Mouse (Mus musculus): ENCODE measurements around the gene Med19. TPM values are rescaled to one million over a fixed set of nuclear protein-coding genes. Genes with fewer than 3 reads are reported as not detected.
A peak's percentile ranks its signal among the peaks of the same experiment; 100 is the strongest.

Med19 gene
- polyA plus RNA-seq, 1 experiment from 2014 or later, result 38.5 TPM

GRCm38 (mm10) chr2:84736312-84737161 lies 58.3 kb downstream of the Med19 start:
- H3K4me3 ChIP-seq, result peak overlapping the region; percentile 15

GRCm38 (mm10) chr2:84737451-84737925 lies 59.3 kb downstream of the Med19 start:
- H3K27me3 ChIP-seq, result peaks cover 2% of the 10 kb centered on the region; the same call in 1 of the 2 replicates
- peak overlapping the region; percentile 59; the same call in 1 of the 2 replicates for H3K9ac ChIP-seq
- H3K4me3 ChIP-seq, result 0 out of 2 replicates have a peak overlapping the region, but pooled peaks have one; percentile 2
- H3K36me3 ChIP-seq, result peaks cover 18% of the 10 kb centered on the region
- H3K27ac ChIP-seq, result peak overlapping the region; percentile 71
- WGBS, result 8% methylated on average over 8 of the region's 8 CpGs
- H3K4me1 ChIP-seq, result peaks cover 93% of the 10 kb centered on the region
- no peak for ATAC-seq (ENCODE audit: insufficient number of reproducible peaks, insufficient read depth, low FRiP score, low TSS enrichment, low read depth)
- H3K9me3 ChIP-seq, result no peaks in the 10 kb centered on the region
- peak overlapping the region; percentile 75 for H3K4me2 ChIP-seq

More at GRCm38 (mm10) chr2:84736312-84737161, 58.3 kb downstream of the Med19 start:
- H3K27me3 ChIP-seq, result peaks cover 2% of the 10 kb centered on the region; the same call in 1 of the 2 replicates
- WGBS, result 5% methylated on average over 27 of the region's 27 CpGs
- no peaks in the 10 kb centered on the region for H3K9me3 ChIP-seq
- peak overlapping the region; percentile 71; the same call in 1 of the 2 replicates for H3K27ac ChIP-seq
- ATAC-seq (ENCODE audit: insufficient number of reproducible peaks, insufficient read depth, low FRiP score, low TSS enrichment, low read depth), result no peak
- peak overlapping the region; percentile 75 for H3K4me2 ChIP-seq
- H3K36me3 ChIP-seq, result peaks cover 15% of the 10 kb centered on the region
- H3K4me1 ChIP-seq, result peaks cover 83% of the 10 kb centered on the region
- peak overlapping the region; percentile 59 for H3K9ac ChIP-seq

Other genes with a start within 250 kb of the Med19 start
- gene Tfpi, start 201.6 kb upstream of the Med19 start, polyA plus RNA-seq (2015; fragmentation: Nextera tagmentation; extraction: Ambion mirVana), result 20.4 and 27.3 TPM in 2 replicates
- 43.8 and 49.6 TPM in 2 replicates for gene Ctnnd1, start 27.6 kb upstream of the Med19 start, polyA plus RNA-seq (2015; fragmentation: Nextera tagmentation; extraction: Ambion mirVana)
- gene Btbd18, start 19.3 kb upstream of the Med19 start, polyA plus RNA-seq (2015; fragmentation: Nextera tagmentation; extraction: Ambion mirVana), result 0.36 and 0.41 TPM in 2 replicates
- gene Selenoh, start 7.6 kb upstream of the Med19 start, polyA plus RNA-seq (2015; fragmentation: Nextera tagmentation; extraction: Ambion mirVana), result 292 and 345 TPM in 2 replicates
- not detected in 2 replicates for gene Gm28635, start 361 bp upstream of the Med19 start, polyA plus RNA-seq (2015; fragmentation: Nextera tagmentation; extraction: Ambion mirVana)
- gene Tmx2, start 738 bp downstream of the Med19 start, polyA plus RNA-seq (2015; fragmentation: Nextera tagmentation; extraction: Ambion mirVana), result 105 and 113 TPM in 2 replicates
- 25.2 and 29.6 TPM in 2 replicates for gene Zdhhc5, start 36.8 kb downstream of the Med19 start, polyA plus RNA-seq (2015; fragmentation: Nextera tagmentation; extraction: Ambion mirVana)
- 32.7 and 39.0 TPM in 2 replicates for gene Clp1, start 48.9 kb downstream of the Med19 start, polyA plus RNA-seq (2015; fragmentation: Nextera tagmentation; extraction: Ambion mirVana)
- gene Ypel4, start 55.7 kb downstream of the Med19 start, polyA plus RNA-seq (2015; fragmentation: Nextera tagmentation; extraction: Ambion mirVana), result 9.8 and 12.1 TPM in 2 replicates
- 8.6 and 9.6 TPM in 2 replicates for gene Gm19426, start 65.3 kb downstream of the Med19 start, polyA plus RNA-seq (2015; fragmentation: Nextera tagmentation; extraction: Ambion mirVana)
- gene Serping1, start 97.0 kb downstream of the Med19 start, polyA plus RNA-seq (2015; fragmentation: Nextera tagmentation; extraction: Ambion mirVana), result 26.0 and 31.3 TPM in 2 replicates
- gene Ube2l6, start 120.4 kb downstream of the Med19 start, polyA plus RNA-seq (2015; fragmentation: Nextera tagmentation; extraction: Ambion mirVana), result 28.1 and 32.7 TPM in 2 replicates
- gene Smtnl1, start 144.2 kb downstream of the Med19 start, polyA plus RNA-seq (2015; fragmentation: Nextera tagmentation; extraction: Ambion mirVana), result 0.18 TPM in 1 of 2 replicates, not detected in the other
- gene Timm10, start 148.6 kb downstream of the Med19 start, polyA plus RNA-seq (2015; fragmentation: Nextera tagmentation; extraction: Ambion mirVana), result 40.4 and 47.6 TPM in 2 replicates
- gene Slc43a1, start 160.4 kb downstream of the Med19 start, polyA plus RNA-seq (2015; fragmentation: Nextera tagmentation; extraction: Ambion mirVana), result 16.5 and 17.0 TPM in 2 replicates
- 1.0 and 1.3 TPM in 2 replicates for gene Rtn4rl2, start 208.3 kb downstream of the Med19 start, polyA plus RNA-seq (2015; fragmentation: Nextera tagmentation; extraction: Ambion mirVana)